Mouse (Mus musculus): ENCODE results near the gene Gm11563. TPM values are rescaled to one million over a fixed set of nuclear protein-coding genes. Genes with fewer than 3 reads are reported as not detected.
"Not testable (repeated sequence)": the region's sequence is repeated elsewhere in the genome, so short reads cannot be mapped to it uniquely, and the experiment has no call there.

Gm11563 gene
- total and polyA plus RNA-seq, 2 experiments = not detected

GRCm38 (mm10) chr11:99620335-99620734, 38.4 kb downstream of the Gm11563 start, which contains the start of gene Gm11562:
Gene Gm11562 (minus strand): TSS chr11:99620435.
- H3K36me3 ChIP-seq (ENCODE audit: control insufficient read depth, insufficient read depth, low read length) = no peaks in the 10 kb centered on the region
- H3K27ac ChIP-seq (replicated peaks; ENCODE audit: insufficient read depth, low read depth, low read length) = no peak within 1 kb of the TSS
- TF ChIP-seq CTCF (IDR thresholded peaks at IDR 0.05; ENCODE audit: low read depth, low read length) (no peak), POLR2A (IDR thresholded peaks at IDR 0.05; ENCODE audit: extremely low read depth, insufficient read depth, low read length) (no peak)
- H3K79me2 ChIP-seq (ENCODE audit: control insufficient read depth, insufficient read depth, low read length) = no peaks in the 10 kb centered on the region
- no peaks in the 10 kb centered on the region for H3K4me1 ChIP-seq (ENCODE audit: control insufficient read depth, insufficient read depth, low read length)
- H3K27me3 ChIP-seq (ENCODE audit: control insufficient read depth, insufficient read depth, low read length) = no peaks in the 10 kb centered on the region
- H3K4me3 ChIP-seq (ENCODE audit: insufficient read depth, low read depth, low read length) = no peak within 1 kb of the TSS
- H3K9ac ChIP-seq (ENCODE audit: low read depth, low read length) = no peak within 1 kb of the TSS
- 78% methylated on average over 2 of the region's 2 CpGs for WGBS
- DNase-seq (ENCODE audit: extremely low read depth, low read depth, low spot score) = no peak

- Histone ChIP-seq H3K36me3 (ENCODE audit: control insufficient read depth, insufficient read depth, low read length) (no peaks in the 10 kb centered on the region), H3K4me3 (ENCODE audit: insufficient read depth, low read depth, low read length) (no peak within 1 kb of the TSS), H3K27ac (replicated peaks; ENCODE audit: insufficient read depth, low read depth, low read length) (no peak within 1 kb of the TSS), H3K27me3 (ENCODE audit: control insufficient read depth, insufficient read depth, low read length) (no peaks in the 10 kb centered on the region), H3K9ac (ENCODE audit: low read depth, low read length) (no peak within 1 kb of the TSS), H3K4me1 (ENCODE audit: control insufficient read depth, insufficient read depth, low read length) (no peaks in the 10 kb centered on the region), H3K79me2 (ENCODE audit: control insufficient read depth, insufficient read depth, low read length) (no peaks in the 10 kb centered on the region)
- WGBS = 46% methylated on average over 3 of the region's 3 CpGs
- DNase-seq (ENCODE audit: extremely low read depth, low read depth, low spot score) = no peak
- TF ChIP-seq POLR2A (IDR thresholded peaks at IDR 0.05; ENCODE audit: extremely low read depth, insufficient read depth, low read length) = no peak
Measured at GRCm38 (mm10) chr11:99614796-99615363, 43.9 kb downstream of the Gm11563 start, which contains the start of gene Krtap2-4. Gene Krtap2-4 (minus strand): TSS chr11:99614846.

GRCm38 (mm10) chr11:99610089-99610488, 48.7 kb downstream of the Gm11563 start, which contains the start of gene Gm11937:
Gene Gm11937 (minus strand): TSS chr11:99610189.
- H3K27me3 ChIP-seq (ENCODE audit: control insufficient read depth, insufficient read depth, low read length); H3K9ac ChIP-seq (ENCODE audit: low read depth, low read length); H3K4me1 ChIP-seq (ENCODE audit: control insufficient read depth, insufficient read depth, low read length); H3K4me3 ChIP-seq (ENCODE audit: insufficient read depth, low read depth, low read length); H3K36me3 ChIP-seq (ENCODE audit: control insufficient read depth, insufficient read depth, low read length); DNase-seq (ENCODE audit: extremely low read depth, low read depth, low spot score); H3K79me2 ChIP-seq (ENCODE audit: control insufficient read depth, insufficient read depth, low read length); H3K27ac ChIP-seq (replicated peaks; ENCODE audit: insufficient read depth, low read depth, low read length): not testable (repeated sequence)
- 72% methylated on average over 1 of the region's 2 CpGs for WGBS

- Histone ChIP-seq H3K4me1 (ENCODE audit: control insufficient read depth, insufficient read depth, low read length) (no peaks in the 10 kb centered on the region), H3K79me2 (ENCODE audit: control insufficient read depth, insufficient read depth, low read length) (no peaks in the 10 kb centered on the region), H3K9ac (ENCODE audit: low read depth, low read length) (no peak overlapping the region), H3K4me3 (ENCODE audit: insufficient read depth, low read depth, low read length) (no peak overlapping the region), H3K36me3 (ENCODE audit: control insufficient read depth, insufficient read depth, low read length) (no peaks in the 10 kb centered on the region), H3K27me3 (ENCODE audit: control insufficient read depth, insufficient read depth, low read length) (no peaks in the 10 kb centered on the region), H3K27ac (replicated peaks; ENCODE audit: insufficient read depth, low read depth, low read length) (no peak overlapping the region)
- no peak for DNase-seq (ENCODE audit: extremely low read depth, low read depth, low spot score)
- WGBS = 67% methylated on average over 1 of the region's 1 CpGs
- TF ChIP-seq CTCF (IDR thresholded peaks at IDR 0.05; ENCODE audit: low read depth, low read length) = no peak
- no peak for TF ChIP-seq POLR2A (IDR thresholded peaks at IDR 0.05; ENCODE audit: extremely low read depth, insufficient read depth, low read length)
Measured at GRCm38 (mm10) chr11:99609126-99609525, 49.6 kb downstream of the Gm11563 start.

Other genes with a start within 250 kb of the Gm11563 start
Only the 30 nearest of the 39 such genes appear.
- 4.0 and 6.4 TPM in 2 replicates for gene Krt23, start 165.8 kb downstream of the Gm11563 start, total RNA-seq (2014; rRNA removed)
- gene Krt23, start 165.8 kb downstream of the Gm11563 start, polyA plus RNA-seq (2012; rRNA removed) = 1.4 and 1.7 TPM in 2 replicates
- gene Krt39, start 137.6 kb downstream of the Gm11563 start, total RNA-seq (2014; rRNA removed) = not detected in 2 replicates
- not detected in 2 replicates for gene Krt39, start 137.6 kb downstream of the Gm11563 start, polyA plus RNA-seq (2012; rRNA removed)
- not detected in 2 replicates for gene Krt40, start 115.8 kb downstream of the Gm11563 start, total RNA-seq (2014; rRNA removed)
- not detected in 2 replicates for gene Krt40, start 115.8 kb downstream of the Gm11563 start, polyA plus RNA-seq (2012; rRNA removed)
- gene Krtap3-3, start 108.1 kb downstream of the Gm11563 start, total RNA-seq (2014; rRNA removed) = not detected in 2 replicates
- not detected in 2 replicates for gene Krtap3-3, start 108.1 kb downstream of the Gm11563 start, polyA plus RNA-seq (2012; rRNA removed)
- not detected in 2 replicates for gene Krtap3-2, start 102.1 kb downstream of the Gm11563 start, total RNA-seq (2014; rRNA removed)
- not detected in 2 replicates for gene Krtap3-2, start 102.1 kb downstream of the Gm11563 start, polyA plus RNA-seq (2012; rRNA removed)
- not detected in 2 replicates for gene Gm11939, start 99.5 kb downstream of the Gm11563 start, total RNA-seq (2014; rRNA removed)
- gene Gm11939, start 99.5 kb downstream of the Gm11563 start, polyA plus RNA-seq (2012; rRNA removed) = not detected in 2 replicates
- gene Krtap3-1, start 92.3 kb downstream of the Gm11563 start, total RNA-seq (2014; rRNA removed) = not detected in 2 replicates
- gene Krtap3-1, start 92.3 kb downstream of the Gm11563 start, polyA plus RNA-seq (2012; rRNA removed) = not detected in 2 replicates
- gene Krtap1-5, start 77.9 kb downstream of the Gm11563 start, total RNA-seq (2014; rRNA removed) = not detected in 2 replicates
- gene Krtap1-5, start 77.9 kb downstream of the Gm11563 start, polyA plus RNA-seq (2012; rRNA removed) = not detected in 2 replicates
- not detected in 2 replicates for gene Krtap1-4, start 75.3 kb downstream of the Gm11563 start, total RNA-seq (2014; rRNA removed)
- not detected in 2 replicates for gene Krtap1-4, start 75.3 kb downstream of the Gm11563 start, polyA plus RNA-seq (2012; rRNA removed)
- gene Krtap1-3, start 67.6 kb downstream of the Gm11563 start, total RNA-seq (2014; rRNA removed) = not detected in 2 replicates
- gene Krtap1-3, start 67.6 kb downstream of the Gm11563 start, polyA plus RNA-seq (2012; rRNA removed) = not detected in 2 replicates
- not detected in 2 replicates for gene Krtap9-3, start 60.9 kb downstream of the Gm11563 start, total RNA-seq (2014; rRNA removed)
- not detected in 2 replicates for gene Krtap9-3, start 60.9 kb downstream of the Gm11563 start, polyA plus RNA-seq (2012; rRNA removed)
- not detected in 2 replicates for gene Gm11938, start 55.7 kb downstream of the Gm11563 start, total RNA-seq (2014; rRNA removed)
- not detected in 2 replicates for gene Gm11938, start 55.7 kb downstream of the Gm11563 start, polyA plus RNA-seq (2012; rRNA removed)
- not detected in 2 replicates for gene Gm11937, start 48.8 kb downstream of the Gm11563 start, total RNA-seq (2014; rRNA removed)
- not detected in 2 replicates for gene Gm11937, start 48.8 kb downstream of the Gm11563 start, polyA plus RNA-seq (2012; rRNA removed)
- not detected in 2 replicates for gene Krtap2-4, start 44.1 kb downstream of the Gm11563 start, total RNA-seq (2014; rRNA removed)
- not detected in 2 replicates for gene Krtap2-4, start 44.1 kb downstream of the Gm11563 start, polyA plus RNA-seq (2012; rRNA removed)
- not detected in 2 replicates for gene Gm11562, start 38.5 kb downstream of the Gm11563 start, total RNA-seq (2014; rRNA removed)
- gene Gm11562, start 38.5 kb downstream of the Gm11563 start, polyA plus RNA-seq (2012; rRNA removed) = not detected in 2 replicates
- gene Krtap4-1, start 30.7 kb downstream of the Gm11563 start, total RNA-seq (2014; rRNA removed) = not detected in 2 replicates
- gene Krtap4-1, start 30.7 kb downstream of the Gm11563 start, polyA plus RNA-seq (2012; rRNA removed) = not detected in 2 replicates
- not detected in 2 replicates for gene Krtap4-2, start 23.9 kb downstream of the Gm11563 start, total RNA-seq (2014; rRNA removed)
- gene Krtap4-2, start 23.9 kb downstream of the Gm11563 start, polyA plus RNA-seq (2012; rRNA removed) = not detected in 2 replicates
- gene Krtap4-7, start 14.9 kb downstream of the Gm11563 start, total RNA-seq (2014; rRNA removed) = not detected in 2 replicates
- gene Krtap4-7, start 14.9 kb downstream of the Gm11563 start, polyA plus RNA-seq (2012; rRNA removed) = not detected in 2 replicates
- gene Gm11555, start 8.7 kb downstream of the Gm11563 start, total RNA-seq (2014; rRNA removed) = not detected in 2 replicates
- not detected in 2 replicates for gene Gm11555, start 8.7 kb downstream of the Gm11563 start, polyA plus RNA-seq (2012; rRNA removed)
- gene Krtap4-6, start 7.0 kb upstream of the Gm11563 start, total RNA-seq (2014; rRNA removed) = not detected in 2 replicates
- gene Krtap4-6, start 7.0 kb upstream of the Gm11563 start, polyA plus RNA-seq (2012; rRNA removed) = not detected in 2 replicates
- not detected in 2 replicates for gene Gm14190, start 31.8 kb upstream of the Gm11563 start, total RNA-seq (2014; rRNA removed)
- gene Gm14190, start 31.8 kb upstream of the Gm11563 start, polyA plus RNA-seq (2012; rRNA removed) = not detected in 2 replicates
- gene Gm14180, start 75.3 kb upstream of the Gm11563 start, total RNA-seq (2014; rRNA removed) = not detected in 2 replicates
- not detected in 2 replicates for gene Gm14180, start 75.3 kb upstream of the Gm11563 start, polyA plus RNA-seq (2012; rRNA removed)
- not detected in 2 replicates for gene Gm11595, start 114.0 kb upstream of the Gm11563 start, total RNA-seq (2014; rRNA removed)
- not detected in 2 replicates for gene Gm11595, start 114.0 kb upstream of the Gm11563 start, polyA plus RNA-seq (2012; rRNA removed)
- not detected in 2 replicates for gene Krtap4-8, start 121.7 kb upstream of the Gm11563 start, total RNA-seq (2014; rRNA removed)
- not detected in 2 replicates for gene Krtap4-8, start 121.7 kb upstream of the Gm11563 start, polyA plus RNA-seq (2012; rRNA removed)
- not detected in 2 replicates for gene Krtap4-9, start 126.2 kb upstream of the Gm11563 start, total RNA-seq (2014; rRNA removed)
- gene Krtap4-9, start 126.2 kb upstream of the Gm11563 start, polyA plus RNA-seq (2012; rRNA removed) = not detected in 2 replicates
- not detected in 2 replicates for gene Gm11596, start 134.5 kb upstream of the Gm11563 start, total RNA-seq (2014; rRNA removed)
- gene Gm11596, start 134.5 kb upstream of the Gm11563 start, polyA plus RNA-seq (2012; rRNA removed) = not detected in 2 replicates
- gene Gm11569, start 140.0 kb upstream of the Gm11563 start, total RNA-seq (2014; rRNA removed) = not detected in 2 replicates
- not detected in 2 replicates for gene Gm11569, start 140.0 kb upstream of the Gm11563 start, polyA plus RNA-seq (2012; rRNA removed)
- not detected in 2 replicates for gene Gm11554, start 145.5 kb upstream of the Gm11563 start, total RNA-seq (2014; rRNA removed)
- not detected in 2 replicates for gene Gm11554, start 145.5 kb upstream of the Gm11563 start, polyA plus RNA-seq (2012; rRNA removed)
- gene Krtap4-13, start 150.9 kb upstream of the Gm11563 start, total RNA-seq (2014; rRNA removed) = not detected in 2 replicates
- not detected in 2 replicates for gene Krtap4-13, start 150.9 kb upstream of the Gm11563 start, polyA plus RNA-seq (2012; rRNA removed)
- gene Gm11564, start 156.7 kb upstream of the Gm11563 start, total RNA-seq (2014; rRNA removed) = not detected in 2 replicates
- gene Gm11564, start 156.7 kb upstream of the Gm11563 start, polyA plus RNA-seq (2012; rRNA removed) = not detected in 2 replicates